Mouse (Mus musculus): ENCODE results near the gene Cdh12. TPM values are rescaled to one million over a fixed set of nuclear protein-coding genes. Genes with fewer than 3 reads are reported as not detected.

Cdh12 gene
- polyA plus RNA-seq, 1 experiment from 2014 or later = 0.11 TPM

DNA sequence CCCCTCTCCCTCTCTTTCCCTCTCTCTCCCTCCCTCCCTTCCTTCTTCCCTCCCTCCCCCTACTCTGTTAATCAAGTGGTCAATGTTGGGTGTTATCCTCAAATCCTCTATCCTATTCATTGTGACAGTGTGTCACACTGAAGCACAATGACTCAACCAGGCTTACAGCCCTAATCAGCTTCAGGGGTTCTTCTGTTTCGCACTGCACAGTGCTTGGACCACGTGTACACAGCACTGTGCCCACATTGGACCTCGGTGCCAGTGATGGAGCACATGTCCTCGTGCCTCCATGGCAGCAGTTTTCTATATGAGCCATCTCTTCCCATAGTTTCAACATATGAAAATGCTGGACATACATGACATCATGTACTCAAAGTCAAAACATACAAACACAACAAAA lies 1155.4 kb downstream of the Cdh12 start:
- no peaks in the 10 kb centered on the region for H3K27me3 ChIP-seq (ENCODE audit: control insufficient read depth, insufficient read depth, low read length)
- no peak overlapping the region for H3K9ac ChIP-seq (ENCODE audit: low read length)
- H3K36me3 ChIP-seq (ENCODE audit: control insufficient read depth, insufficient read depth) = no peaks in the 10 kb centered on the region
- H3K4me2 ChIP-seq (ENCODE audit: low read depth, low read length) = no peak overlapping the region
- no peaks in the 10 kb centered on the region for H3K9me3 ChIP-seq (replicated peaks; ENCODE audit: control insufficient read depth, low read length)
- H3K4me1 ChIP-seq (ENCODE audit: control insufficient read depth, insufficient read depth, low read length) = no peaks in the 10 kb centered on the region
- no peak for ATAC-seq (replicated peaks; ENCODE audit: extremely low read depth, insufficient read depth, low FRiP score)
- H3K27ac ChIP-seq (ENCODE audit: low read length) = no peak overlapping the region
- H3K4me3 ChIP-seq (ENCODE audit: low read length) = no peak overlapping the region
- WGBS = 56% methylated on average over 4 of the region's 4 CpGs

Small RNA genes within 50 kb of the gene (microRNA-seq; reads per million reads assigned to microRNA genes)
- not detected for gene Gm27397

Other genes starting within 250 kb of the Cdh12 start
- 0.55 TPM in 1 of 2 replicates, not detected in the other for gene Acot10, start 217.5 kb downstream of the Cdh12 start, polyA plus RNA-seq (2015; fragmentation: Nextera tagmentation; extraction: Ambion mirVana)

Measured in heart, embryonic 16.5 days (tissue).